Mouse (Mus musculus) stomach, embryonic 16.5 days (tissue): ENCODE results near the gene Rock2. TPM values are rescaled to one million over a fixed set of nuclear protein-coding genes. Genes with fewer than 3 reads are reported as not detected.

Experiments
- ATAC-seq: fragments of 200-750 bp; cut with Nextera tagmentation; 2 replicates; pipeline ENCODE4 v1.8.0; 2017; ENCODE audit warnings: moderate number of reproducible peaks, moderate TSS enrichment; ENCODE audit not compliant: insufficient read depth, low FRiP score
- H3K27ac ChIP-seq: fragments of 300-500 bp; sonication (generic); 2 replicates; pipeline ENCODE4 v1.5.1; 2014; ENCODE audit warnings: low read length
- H3K27me3 ChIP-seq: fragments of 300-500 bp; sonication (generic); 2 replicates; pipeline ENCODE4 v1.6.1; 2014; ENCODE audit warnings: low read length, control low read depth, mixed read lengths; ENCODE audit not compliant: control insufficient read depth, insufficient read depth
- H3K36me3 ChIP-seq: fragments of 300-500 bp; sonication (generic); 2 replicates; pipeline ENCODE4 v1.6.1; 2014; ENCODE audit warnings: low read length; ENCODE audit not compliant: control insufficient read depth, insufficient read depth
- H3K4me1 ChIP-seq: fragments of 300-500 bp; sonication (generic); 2 replicates; pipeline ENCODE4 v1.6.1; 2014; ENCODE audit warnings: low read length, control low read depth, mixed read lengths; ENCODE audit not compliant: control insufficient read depth, insufficient read depth
- H3K4me2 ChIP-seq: fragments of 300-500 bp; sonication (generic); 2 replicates; pipeline ENCODE4 v1.6.1; 2014; ENCODE audit warnings: low read depth, low read length, mixed read lengths
- H3K4me3 ChIP-seq: fragments of 300-500 bp; sonication (generic); replicated peaks from 2 replicates; pipeline ENCODE4 v1.5.1; 2014; ENCODE audit warnings: mild to moderate bottlenecking, low read length
- H3K9ac ChIP-seq: fragments of 300-500 bp; sonication (generic); 2 replicates; pipeline ENCODE4 v1.6.1; 2014; ENCODE audit warnings: low read length
- H3K9me3 ChIP-seq: fragments of 300-500 bp; sonication (generic); replicated peaks from 2 replicates; pipeline ENCODE4 v1.6.1; 2016; ENCODE audit warnings: low read length, control low read depth; ENCODE audit not compliant: control insufficient read depth
- WGBS: fragments of 180-500 bp; shearing (Covaris S2); extraction: QIAGEN DNeasy Blood & Tissue Kit; methylation state at CpG from one replicate; pipeline ENCODE4 v1.1.7; 2014; 5-methylcytosine and 5-hydroxymethylcytosine counted together
- polyA plus RNA-seq: library from polyadenylated mRNA; unstranded; fragments of >200 nt; fragmentation: Nextera tagmentation; extraction: Ambion mirVana; gene quantifications from 2 replicates; pipeline ENCODE4 v1.2.1, GENCODE M21; 2015

The Rock2 gene
- polyA plus RNA-seq, 1 experiment from 2014 or later: 16.5 TPM

DNA sequence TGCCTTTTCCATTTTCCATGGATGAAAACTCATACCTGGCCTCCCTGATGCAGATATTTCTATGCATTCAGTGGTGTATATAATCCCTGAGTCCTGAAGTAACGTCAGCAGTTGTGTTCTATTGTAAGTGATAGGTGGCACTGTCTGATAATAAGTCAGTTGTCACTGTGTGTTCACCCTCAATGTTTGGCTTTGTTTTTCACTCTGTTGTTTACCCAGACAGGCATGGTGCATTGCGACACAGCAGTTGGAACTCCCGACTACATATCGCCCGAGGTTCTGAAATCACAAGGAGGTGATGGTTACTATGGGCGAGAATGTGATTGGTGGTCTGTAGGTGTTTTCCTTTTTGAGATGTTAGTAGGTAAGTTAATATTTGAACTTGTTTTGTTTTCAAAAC is 53.5 kb downstream of the Rock2 start:
- Histone ChIP-seq H3K27ac (no peak overlapping the region), H3K9me3 (no peaks in the 10 kb centered on the region), H3K4me1 (no peaks in the 10 kb centered on the region), H3K9ac (no peak overlapping the region), H3K4me2 (no peak overlapping the region), H3K36me3 (no peaks in the 10 kb centered on the region), H3K4me3 (no peak overlapping the region), H3K27me3 (no peaks in the 10 kb centered on the region)
- 87% methylated on average over 6 of the region's 6 CpGs for WGBS
- ATAC-seq: no peak

DNA sequence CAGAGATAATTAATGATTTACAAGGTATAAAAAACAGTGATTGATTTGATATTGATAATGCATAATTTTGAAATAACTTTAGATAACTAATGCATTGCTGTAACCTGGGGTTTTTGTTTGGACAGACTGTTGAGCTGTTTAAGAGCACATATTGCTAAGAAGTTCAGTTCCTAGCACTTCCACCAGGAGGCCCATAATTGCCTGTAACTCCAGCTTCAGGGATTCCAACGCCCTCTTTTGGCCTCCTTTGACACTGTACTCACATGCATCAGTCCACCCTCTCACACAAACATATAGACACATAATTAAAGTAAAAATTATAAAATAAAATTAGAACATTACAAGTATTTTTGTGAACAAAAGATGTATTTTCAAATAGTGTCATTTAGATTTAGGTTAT is 64.2 kb downstream of the Rock2 start:
- H3K9me3 ChIP-seq: no peaks in the 10 kb centered on the region
- no peaks in the 10 kb centered on the region for H3K27me3 ChIP-seq
- no peak overlapping the region for H3K27ac ChIP-seq
- H3K4me2 ChIP-seq: no peak overlapping the region
- no peak overlapping the region for H3K9ac ChIP-seq
- H3K4me3 ChIP-seq: no peak overlapping the region
- WGBS: 71% methylated on average over 1 of the region's 1 CpGs
- ATAC-seq: no peak
- no peaks in the 10 kb centered on the region for H3K4me1 ChIP-seq
- H3K36me3 ChIP-seq: peaks cover 22% of the 10 kb centered on the region

DNA sequence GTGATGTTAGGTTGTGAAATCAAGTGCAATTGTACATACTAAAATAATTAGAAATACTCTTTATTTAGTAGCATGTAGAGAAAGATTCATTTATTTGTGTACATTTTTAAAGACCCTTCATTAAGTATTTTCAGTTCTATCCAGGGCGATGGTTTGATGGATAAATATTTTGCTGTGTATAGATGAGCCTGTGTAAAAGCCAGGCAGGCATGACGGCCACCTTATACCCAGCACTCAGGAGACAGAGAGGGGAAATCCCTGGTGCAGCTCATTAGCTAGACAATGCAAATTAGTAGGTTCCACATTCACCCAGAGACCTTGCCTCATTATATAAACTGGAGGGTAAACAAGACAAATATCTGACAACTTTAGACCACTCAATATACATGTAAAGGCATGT is 68.7 kb downstream of the Rock2 start:
- H3K4me3 ChIP-seq: no peak overlapping the region
- 79% methylated on average over 2 of the region's 2 CpGs for WGBS
- ATAC-seq: no peak

DNA sequence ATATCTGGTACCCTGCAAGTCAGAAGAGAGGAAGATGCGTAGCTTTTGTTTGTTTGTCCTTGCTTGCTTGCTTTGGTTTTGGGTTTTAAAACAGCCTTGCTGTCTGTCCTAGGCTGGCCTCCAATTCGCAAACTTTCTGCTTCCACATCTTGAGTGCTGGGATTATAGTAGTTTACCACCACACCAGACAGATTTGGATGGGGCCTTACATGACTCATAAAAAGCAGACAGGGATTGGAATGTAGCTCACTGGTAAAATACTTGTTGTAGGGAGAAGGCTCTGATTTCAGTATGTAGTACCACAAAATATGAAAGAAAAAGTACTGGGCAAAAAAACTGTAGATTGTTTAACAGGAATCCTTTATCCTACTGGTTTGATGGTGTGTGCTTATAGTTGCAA is 72.1 kb downstream of the Rock2 start:
- WGBS: 96% methylated on average over 2 of the region's 2 CpGs
- peaks cover 17% of the 10 kb centered on the region for H3K36me3 ChIP-seq
- no peak overlapping the region for H3K9ac ChIP-seq
- H3K4me1 ChIP-seq: no peaks in the 10 kb centered on the region
- no peaks in the 10 kb centered on the region for H3K9me3 ChIP-seq
- H3K27me3 ChIP-seq: no peaks in the 10 kb centered on the region
- no peak overlapping the region for H3K4me3 ChIP-seq
- H3K27ac ChIP-seq: no peak overlapping the region
- H3K4me2 ChIP-seq: no peak overlapping the region
- ATAC-seq: no peak

More for the DNA sequence above, 68.7 kb downstream of the Rock2 start:
- H3K36me3 ChIP-seq: peaks cover 17% of the 10 kb centered on the region
- no peak overlapping the region for H3K4me2 ChIP-seq
- H3K27ac ChIP-seq: no peak overlapping the region
- H3K9me3 ChIP-seq: no peaks in the 10 kb centered on the region
- no peak overlapping the region for H3K9ac ChIP-seq
- no peaks in the 10 kb centered on the region for H3K27me3 ChIP-seq
- H3K4me1 ChIP-seq: no peaks in the 10 kb centered on the region

DNA sequence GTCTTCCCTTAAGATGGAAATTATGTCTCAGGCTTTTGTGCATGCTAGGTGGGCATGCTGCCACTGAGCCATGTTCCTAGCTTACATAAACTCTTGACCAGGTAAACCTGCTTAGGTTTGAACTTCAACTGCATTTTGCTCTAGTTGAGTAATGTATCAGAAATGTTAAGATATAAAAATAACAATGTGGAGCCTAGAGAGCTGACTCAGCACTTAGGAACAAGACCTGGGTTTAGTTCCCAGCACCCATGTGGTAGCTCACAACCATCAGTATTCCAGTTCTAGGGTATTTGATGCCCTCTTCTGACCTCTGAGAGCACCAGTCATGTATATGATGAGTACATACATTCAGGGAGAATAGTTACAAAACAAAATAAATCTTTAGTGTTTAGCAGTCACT is 82.4 kb downstream of the Rock2 start:
- H3K4me3 ChIP-seq: no peak overlapping the region
- peaks cover 26% of the 10 kb centered on the region for H3K36me3 ChIP-seq

DNA sequence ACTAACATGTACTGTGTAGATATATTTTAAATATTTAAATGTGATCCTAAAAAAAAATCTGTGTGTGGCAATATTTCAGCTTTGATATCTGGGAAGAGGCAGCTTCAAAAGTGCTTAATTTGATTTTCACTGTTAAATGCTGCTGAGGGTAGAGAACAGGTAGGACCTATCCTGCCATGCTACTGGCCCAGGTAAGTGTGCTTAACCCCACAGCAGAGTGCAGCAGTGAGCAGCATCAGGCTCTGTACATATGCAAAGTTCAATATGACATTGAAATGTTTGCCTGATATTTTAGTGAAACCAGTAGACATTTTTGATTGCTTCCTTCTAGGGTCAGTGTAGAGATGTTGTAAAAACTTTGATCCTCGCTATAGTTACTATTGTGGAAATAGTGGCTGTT is 91.1 kb downstream of the Rock2 start:
- H3K4me1 ChIP-seq: no peaks in the 10 kb centered on the region
- H3K9me3 ChIP-seq: no peaks in the 10 kb centered on the region
- peaks cover 3% of the 10 kb centered on the region; the same call in 1 of the 2 replicates for H3K36me3 ChIP-seq
- H3K27me3 ChIP-seq: no peaks in the 10 kb centered on the region
- no peak overlapping the region for H3K9ac ChIP-seq
- H3K4me2 ChIP-seq: no peak overlapping the region
- no peak overlapping the region for H3K27ac ChIP-seq
- no peak overlapping the region for H3K4me3 ChIP-seq
- 95% methylated on average over 1 of the region's 1 CpGs for WGBS
- ATAC-seq: no peak

More for the DNA sequence above, 82.4 kb downstream of the Rock2 start:
- Histone ChIP-seq H3K4me2 (no peak overlapping the region), H3K27me3 (no peaks in the 10 kb centered on the region), H3K9me3 (no peaks in the 10 kb centered on the region), H3K4me1 (no peaks in the 10 kb centered on the region), H3K9ac (no peak overlapping the region), H3K27ac (no peak overlapping the region)
- ATAC-seq: no peak

DNA sequence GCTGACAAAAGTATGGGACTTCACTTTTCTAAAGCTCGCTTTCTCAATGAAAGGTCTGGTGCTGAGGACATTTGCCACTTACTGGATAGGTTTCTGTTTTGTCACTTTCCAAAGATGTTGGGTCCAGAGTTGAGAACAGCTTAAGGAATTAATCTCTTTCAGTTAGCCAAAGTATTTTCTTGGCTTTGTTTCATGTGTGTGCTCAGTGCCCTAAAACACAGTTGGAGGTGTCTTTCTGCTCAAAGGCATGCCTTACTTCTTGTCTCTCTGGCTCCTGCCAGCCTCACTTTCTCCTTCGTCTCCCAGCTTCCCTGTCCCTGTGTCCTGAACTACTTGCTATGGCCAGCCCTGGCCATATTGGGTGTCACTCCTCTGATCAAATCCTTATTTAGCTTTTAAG is 96.7 kb downstream of the Rock2 start:
- Histone ChIP-seq H3K4me2 (no peak overlapping the region), H3K27me3 (no peaks in the 10 kb centered on the region), H3K4me3 (no peak overlapping the region), H3K9me3 (no peaks in the 10 kb centered on the region), H3K36me3 (peaks cover 3% of the 10 kb centered on the region; the same call in 1 of the 2 replicates), H3K9ac (no peak overlapping the region), H3K4me1 (no peaks in the 10 kb centered on the region), H3K27ac (no peak overlapping the region)
- no peak for ATAC-seq
- 81% methylated on average over 2 of the region's 2 CpGs for WGBS

DNA sequence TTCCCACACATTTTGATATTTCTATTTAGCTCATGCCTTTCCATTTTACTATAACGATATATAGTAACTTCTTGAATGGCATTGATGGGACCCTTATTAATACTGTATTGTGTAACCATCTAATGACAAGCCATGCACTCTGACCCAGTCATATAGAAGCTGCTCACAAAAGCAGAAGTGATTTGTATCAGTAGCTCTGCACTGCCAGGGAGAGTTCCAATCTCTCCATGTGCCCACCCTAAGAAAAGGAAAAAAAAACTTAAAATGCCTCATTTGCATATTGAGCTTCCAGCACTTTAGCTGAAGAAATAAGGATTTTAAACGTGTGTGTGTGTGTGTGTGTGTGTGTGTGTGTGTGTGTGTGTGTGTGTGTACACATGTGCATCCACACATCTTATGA is 97.7 kb downstream of the Rock2 start:
- WGBS: 86% methylated on average over 2 of the region's 2 CpGs
- no peaks in the 10 kb centered on the region for H3K4me1 ChIP-seq
- H3K9me3 ChIP-seq: no peaks in the 10 kb centered on the region
- 0 out of 2 replicates have a peak, but pooled peaks cover under 1% of the 10 kb centered on the region for H3K36me3 ChIP-seq
- no peaks in the 10 kb centered on the region for H3K27me3 ChIP-seq
- no peak overlapping the region for H3K9ac ChIP-seq
- no peak for ATAC-seq
- no peak overlapping the region for H3K4me2 ChIP-seq
- no peak overlapping the region for H3K4me3 ChIP-seq
- H3K27ac ChIP-seq: no peak overlapping the region

DNA sequence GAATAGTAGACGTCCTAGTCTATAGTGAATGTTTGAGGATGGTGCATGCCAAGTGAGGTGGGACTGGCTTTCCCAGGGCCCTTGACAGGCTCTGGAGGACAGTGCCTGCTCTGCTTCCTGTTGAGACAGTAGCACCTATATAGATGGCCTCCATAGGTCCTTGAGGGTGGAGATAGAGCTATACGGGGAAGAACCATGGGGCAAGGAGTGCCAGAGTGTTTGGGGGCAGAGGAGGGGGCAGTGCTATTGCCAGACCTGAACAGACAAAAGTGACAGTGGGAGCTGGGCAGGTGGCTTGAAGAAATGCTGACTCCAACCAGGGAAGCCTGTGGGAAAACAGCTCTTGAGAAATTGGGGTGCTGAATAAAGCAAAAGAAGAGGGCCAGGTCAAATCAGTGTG is 99.6 kb downstream of the Rock2 start:
- Histone ChIP-seq H3K4me1 (peaks cover 5% of the 10 kb centered on the region; the same call in 1 of the 2 replicates), H3K27me3 (no peaks in the 10 kb centered on the region), H3K4me2 (no peak overlapping the region), H3K9ac (no peak overlapping the region), H3K36me3 (no peaks in the 10 kb centered on the region), H3K27ac (no peak overlapping the region), H3K9me3 (no peaks in the 10 kb centered on the region), H3K4me3 (no peak overlapping the region)
- 84% methylated on average over 2 of the region's 2 CpGs for WGBS
- no peak for ATAC-seq

DNA sequence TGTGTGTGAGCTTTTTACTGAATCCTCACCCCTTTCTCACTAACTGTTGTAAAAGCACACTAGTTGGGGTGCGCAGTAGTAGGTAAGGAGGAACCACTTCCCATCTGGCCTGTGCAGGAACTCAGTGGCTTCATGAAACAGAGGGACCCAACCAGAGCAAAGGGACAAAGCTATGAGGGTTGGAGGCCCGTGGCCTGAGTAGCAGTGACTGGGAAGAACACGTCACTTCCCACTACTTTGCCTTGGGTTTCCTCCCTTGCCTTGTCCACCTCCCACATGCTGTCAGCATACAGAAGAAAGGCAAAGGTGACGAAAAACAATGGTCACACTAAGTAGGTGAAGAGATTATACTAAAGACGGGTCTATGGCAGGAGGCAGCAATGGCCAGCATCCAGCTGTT is 101.6 kb downstream of the Rock2 start:
- 83% methylated on average over 5 of the region's 5 CpGs for WGBS
- ATAC-seq: no peak

More for the DNA sequence above, 101.6 kb downstream of the Rock2 start:
- Histone ChIP-seq H3K9me3 (no peaks in the 10 kb centered on the region), H3K9ac (no peak overlapping the region), H3K4me2 (no peak overlapping the region), H3K36me3 (no peaks in the 10 kb centered on the region), H3K4me1 (peaks cover 8% of the 10 kb centered on the region; the same call in 1 of the 2 replicates), H3K4me3 (no peak overlapping the region), H3K27ac (no peak overlapping the region), H3K27me3 (no peaks in the 10 kb centered on the region)
